ENCODE assay signal across 28 mouse cellular contexts in the genomic region with DNA sequence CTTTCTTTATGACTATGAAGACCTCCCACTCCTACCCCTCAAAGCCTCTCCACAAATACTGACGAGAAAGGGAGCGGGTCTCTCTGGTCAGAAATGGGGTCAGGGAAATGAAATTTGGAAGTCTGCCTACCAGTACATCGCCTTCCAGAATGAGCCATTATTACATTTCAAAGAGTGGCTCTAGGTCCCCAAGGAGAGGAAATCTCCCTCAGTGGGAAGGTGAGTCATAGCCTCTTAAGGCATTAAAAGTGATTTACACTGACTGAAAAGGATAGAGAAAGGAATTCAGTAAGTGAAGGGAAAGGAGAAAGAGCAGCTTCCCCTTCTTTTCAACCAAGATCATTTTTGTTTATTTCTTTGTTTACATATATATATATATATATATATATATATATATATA. TPM values are rescaled to one million over a fixed set of nuclear protein-coding genes. Genes with fewer than 3 reads are reported as not detected.
DNase-seq lines count a peak whose midpoint lies in the region; ATAC-seq and TF ChIP-seq lines count a peak whose summit lies in the region.
"Had no signal": no experiment of that assay in that cellular context is flagged by ENCODE, and none has a peak within 500 bp of the region (broad histone marks: within the 10 kb centered on the region; RNA-seq: fewer than 3 reads in every experiment).

No protein-coding gene starts in this region.

- H3K4me1 ChIP-seq in lung, postnatal 0 days (ENCODE audit: insufficient read depth, low read depth, low read length) = no peaks in the 10 kb centered on the region
- H3K4me1 ChIP-seq: embryonic facial prominence, embryonic 13.5 days; embryonic facial prominence, embryonic 15.5 days; forebrain, embryonic 10.5 days; forebrain, embryonic 12.5 days had no signal

- TF ChIP-seq CTCF in lung, postnatal 0 days (IDR thresholded peaks at IDR 0.05) = no peak

- 63% methylated on average over 3 of the region's 3 CpGs for WGBS in lung, postnatal 0 days

- no peak overlapping the region for H3K4me3 ChIP-seq in lung, postnatal 0 days (ENCODE audit: low read depth, low read length)
- H3K4me3 ChIP-seq: embryonic facial prominence, embryonic 13.5 days; embryonic facial prominence, embryonic 15.5 days; erythroblast, embryonic 14.5 days; forebrain, embryonic 10.5 days; forebrain, embryonic 12.5 days had no signal

- H3K36me3 ChIP-seq in lung, postnatal 0 days (ENCODE audit: insufficient read depth, low read length) = no peaks in the 10 kb centered on the region
- H3K36me3 ChIP-seq: embryonic facial prominence, embryonic 13.5 days; embryonic facial prominence, embryonic 15.5 days; forebrain, embryonic 10.5 days; forebrain, embryonic 12.5 days; G1E had no signal

- H3K27me3 ChIP-seq in lung, postnatal 0 days (replicated peaks; ENCODE audit: insufficient read depth, low read length) = no peaks in the 10 kb centered on the region
- H3K27me3 ChIP-seq: CH12.LX; embryonic facial prominence, embryonic 13.5 days; embryonic facial prominence, embryonic 15.5 days; forebrain, embryonic 12.5 days had no signal

- no peak overlapping the region for H3K4me2 ChIP-seq in lung, postnatal 0 days (replicated peaks; ENCODE audit: low read depth, low read length)
- H3K4me2 ChIP-seq: embryonic facial prominence, embryonic 13.5 days; embryonic facial prominence, embryonic 15.5 days; forebrain, embryonic 12.5 days had no signal

- no peak overlapping the region for H3K9ac ChIP-seq in lung, postnatal 0 days (replicated peaks; ENCODE audit: low read depth)
- H3K9ac ChIP-seq: embryonic facial prominence, embryonic 13.5 days; embryonic facial prominence, embryonic 15.5 days; forebrain, embryonic 12.5 days had no signal

- no peaks in the 10 kb centered on the region for H3K9me3 ChIP-seq in lung, postnatal 0 days (ENCODE audit: low read length)
- H3K9me3 ChIP-seq: embryonic facial prominence, embryonic 13.5 days; embryonic facial prominence, embryonic 15.5 days; forebrain, embryonic 10.5 days; forebrain, embryonic 12.5 days; G1E had no signal

- no peak for TF ChIP-seq EP300 in lung, postnatal 0 days (IDR thresholded peaks at IDR 0.05)

- ATAC-seq in lung, postnatal 0 days = no peak
- ATAC-seq: activated CD4-positive, CD25-positive, alpha-beta regulatory T cell, adult 4 months; CD4-positive, CD25-positive, alpha-beta regulatory T cell, adult 4 months; forebrain, embryonic 14.5 days; forebrain, embryonic 16.5 days; Patski had no signal

- no peak overlapping the region for H3K27ac ChIP-seq in lung, postnatal 0 days (ENCODE audit: low read length)
- H3K27ac ChIP-seq: embryonic facial prominence, embryonic 13.5 days; embryonic facial prominence, embryonic 15.5 days; forebrain, embryonic 10.5 days; forebrain, embryonic 12.5 days had no signal

- DNase-seq in lung, postnatal 0 days (ENCODE audit: low spot score) = peak; percentile 7
- DNase-seq in lung, postnatal 14 days = no peak
- DNase-seq in MN1 (ENCODE audit: low spot score) = peak; percentile 73
- DNase-seq in natural killer cell, adult 2 months (ENCODE audit: low spot score in 2 of 2) = no peak
- no peak for DNase-seq in cerebellum, adult 9-10 months
- DNase-seq: adrenal gland, adult 8-10 months; adrenal gland, postnatal 14 days; adrenal gland, postnatal 36 days; B cell, adult 2 months; cerebellum, adult 11-12 months; cerebellum, adult 2 months; cerebellum, adult 9-11 months; cerebellum, postnatal 14 days; cerebellum, postnatal 36 days; embryo, embryonic 11 days had no signal

RNA-seq across cellular contexts. Expression of gene Pdzd4, which starts 11.9 kb away (rescaled TPM):
- polyA plus RNA-seq in lung, postnatal 0 days (2015; fragmentation: Nextera tagmentation; extraction: Ambion mirVana) = 0.20 and 0.32 TPM in 2 replicates
- polyA plus RNA-seq: erythroblast, embryonic 14.5 days had no signal

RNA-seq across cellular contexts. Expression of gene Ssr4, which starts 49.9 kb away (rescaled TPM):
- 237 and 286 TPM in 2 replicates for polyA plus RNA-seq in lung, postnatal 0 days (2015; fragmentation: Nextera tagmentation; extraction: Ambion mirVana)

RNA-seq across cellular contexts. Expression of gene Idh3g, which starts 50.0 kb away (rescaled TPM):
- polyA plus RNA-seq in lung, postnatal 0 days (2015; fragmentation: Nextera tagmentation; extraction: Ambion mirVana) = 146 and 154 TPM in 2 replicates

RNA-seq across cellular contexts. Expression of gene Avpr2, which starts 55.2 kb away (rescaled TPM):
- polyA plus RNA-seq in lung, postnatal 0 days (2015; fragmentation: Nextera tagmentation; extraction: Ambion mirVana) = 0.08 and 0.11 TPM in 2 replicates
- polyA plus RNA-seq: erythroblast, embryonic 14.5 days; forebrain, embryonic 10.5 days; forebrain, embryonic 14.5 days; frontal cortex, adult 2 months; G1E had no signal

RNA-seq across cellular contexts. Expression of gene L1cam, which starts 59.2 kb away (rescaled TPM):
- 0.86 and 0.98 TPM in 2 replicates for polyA plus RNA-seq in lung, postnatal 0 days (2015; fragmentation: Nextera tagmentation; extraction: Ambion mirVana)

Comparison
In these comparisons a context has a peak if more than half of its experiments do, and no peak if none do; other contexts are left out.
1. DNase-seq: peak in lung, postnatal 0 days (single experiment) and MN1 (single experiment); none in lung, postnatal 14 days (single experiment), natural killer cell, adult 2 months (0 of 2) and cerebellum, adult 9-10 months (single experiment).